Mouse (Mus musculus): ENCODE measurements at regions not wholly inside any gene's neighbourhood (a gene's known extent, or its start where the extent isn't known, plus 50 kb on each side); places are given as distances from the start of the nearest gene placed in this dataset.

- no peak for TF ChIP-seq POLR2A (IDR thresholded peaks at IDR 0.05; ENCODE audit: low read depth, low read length)
- no peak for TF ChIP-seq CTCF (IDR thresholded peaks at IDR 0.05; ENCODE audit: extremely low read depth, insufficient read length, insufficient replicate concordance, low read depth, low read length)
Observed at GRCm38 (mm10) chr19:15553953-15554352, 393.2 kb downstream of the Psat1 start.
